Mouse (Mus musculus) lung, postnatal 10 days (tissue): ENCODE data around the gene Tmem47.

ENCODE experiments used
- DNase-seq: peaks from one replicate; pipeline ENCODE4 v3.0.0; 2021

Tmem47 gene

GRCm38 (mm10) chrX:81070210-81070803, at the start of gene Tmem47:
Gene Tmem47 (plus strand): TSS chrX:81070698.
- DNase-seq: peak; percentile 75

- DNase-seq: peak; percentile 8
Observed at GRCm38 (mm10) chrX:81070804-81071461, 435 bp downstream of the Tmem47 start.

GRCm38 (mm10) chrX:81071746-81072640, 1.5 kb downstream of the Tmem47 start:
- peak; percentile 2 for DNase-seq

GRCm38 (mm10) chrX:81072651-81073050, 2.2 kb downstream of the Tmem47 start:
- DNase-seq: no peak

- peak; percentile 1 for DNase-seq
Observed at GRCm38 (mm10) chrX:81073834-81074233, 3.3 kb downstream of the Tmem47 start.

- DNase-seq: no peak
Observed at GRCm38 (mm10) chrX:81078522-81078921, 8.0 kb downstream of the Tmem47 start.

- peak; percentile 31 for DNase-seq
Observed at GRCm38 (mm10) chrX:81080996-81081395, 10.5 kb downstream of the Tmem47 start.

- peak; percentile 62 for DNase-seq
Observed at GRCm38 (mm10) chrX:81085025-81085752, 14.7 kb downstream of the Tmem47 start.

- no peak for DNase-seq
Observed at GRCm38 (mm10) chrX:81147416-81147815, 76.9 kb downstream of the Tmem47 start.
